Mouse (Mus musculus): ENCODE measurements around the gene 2010111I01Rik.

DNA sequence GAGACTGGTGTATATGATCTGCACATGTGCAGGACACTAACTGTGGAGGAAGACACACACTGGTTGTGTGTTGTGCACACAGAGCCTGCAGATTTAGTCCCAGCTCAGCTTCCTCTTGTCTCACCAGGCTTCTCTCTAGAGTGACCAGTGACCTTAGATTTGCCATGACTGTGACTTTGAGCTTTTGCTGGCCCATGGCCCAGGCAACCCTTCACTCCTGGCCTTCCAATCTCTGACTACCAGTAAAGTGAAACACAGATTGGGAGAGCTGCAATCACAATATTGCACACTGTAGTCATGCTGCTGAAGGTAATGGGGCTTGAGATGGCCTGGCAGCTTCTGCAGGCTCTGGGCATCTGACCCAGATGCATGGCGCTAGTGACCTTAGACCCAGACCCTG, 348.6 kb downstream of the 2010111I01Rik start:
- TF ChIP-seq CTCF (IDR thresholded peaks at IDR 0.05; ENCODE audit: low read depth) (no peak), EP300 (IDR thresholded peaks at IDR 0.05; ENCODE audit: low read depth) (no peak)

Data from heart, postnatal 0 days (tissue).